Mouse (Mus musculus) kidney, postnatal 10 days (tissue): Measurements from ENCODE around the gene Atp10a.

Experiments
- DNase-seq: peaks from one replicate; pipeline ENCODE4 v3.0.0; 2021; ENCODE audit warnings: mixed read lengths

Atp10a gene

DNA sequence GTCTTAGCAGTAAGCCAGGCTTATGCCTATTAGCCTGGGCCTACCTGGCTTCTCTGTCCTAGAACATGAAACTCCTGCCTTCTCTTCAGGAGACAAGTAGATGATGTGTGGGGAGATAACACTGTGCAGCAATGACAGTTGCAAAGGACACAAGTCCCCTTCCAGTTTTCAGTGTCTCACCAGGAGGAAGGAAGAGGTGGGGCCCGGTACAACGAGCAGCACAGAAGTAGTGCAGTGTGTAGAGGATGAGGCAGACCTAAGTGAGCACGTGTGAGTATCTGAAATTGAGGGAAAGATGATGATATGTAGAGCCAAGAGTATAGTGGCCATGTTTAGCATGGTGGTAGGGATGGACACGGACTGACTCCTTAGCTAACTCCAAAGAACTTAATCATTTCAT, 86.0 kb downstream of the Atp10a start:
- no peak for DNase-seq

- DNase-seq, result no peak
These were observed 86.7 kb downstream of the Atp10a start for GRCm38 (mm10) chr7:58742648-58743047.

DNA sequence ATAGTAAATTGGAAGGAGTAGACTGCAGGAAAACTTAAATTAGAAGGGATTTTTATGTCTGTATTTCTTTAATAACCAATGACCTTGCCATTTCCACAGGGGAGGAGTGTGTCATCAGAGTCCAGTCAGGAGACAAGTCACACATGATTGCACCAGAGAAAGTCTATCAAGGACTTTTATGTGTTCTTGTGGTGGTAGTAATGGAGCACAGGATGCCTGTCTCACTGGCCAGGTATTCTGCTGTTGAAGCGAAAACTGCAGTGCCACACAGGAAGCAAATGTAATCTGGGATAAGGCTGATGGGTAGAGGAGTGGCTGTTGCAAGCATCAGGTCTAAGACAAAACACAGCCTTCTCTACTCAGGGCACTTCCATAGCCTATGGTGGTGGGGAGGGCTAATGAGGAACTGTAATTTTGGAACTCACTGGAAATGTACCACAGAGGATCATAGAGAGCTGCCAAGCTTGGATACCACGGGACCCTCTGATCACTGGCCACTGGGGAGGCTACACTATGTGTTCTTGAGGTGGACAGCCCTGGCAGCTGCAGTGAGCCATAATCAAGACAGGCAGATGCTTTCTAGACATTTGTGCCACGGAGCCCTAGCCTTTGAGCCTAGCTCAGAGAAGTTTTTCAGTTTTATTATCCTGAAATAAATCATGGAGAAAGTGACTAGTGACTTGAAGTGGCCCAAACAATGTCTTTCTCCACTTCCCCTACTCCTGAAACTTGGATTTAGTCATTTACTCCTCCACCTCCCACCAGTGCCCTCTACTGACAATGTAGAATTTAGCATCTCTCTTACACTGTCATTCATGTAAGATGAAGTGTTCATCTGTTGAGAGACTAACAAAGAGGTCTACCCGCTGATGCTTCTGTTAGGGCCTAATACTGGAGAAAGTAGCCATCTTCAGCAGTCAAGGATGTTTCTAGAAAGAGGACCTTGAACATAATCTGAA, 87.7 kb downstream of the Atp10a start:
- DNase-seq, result no peak

DNA sequence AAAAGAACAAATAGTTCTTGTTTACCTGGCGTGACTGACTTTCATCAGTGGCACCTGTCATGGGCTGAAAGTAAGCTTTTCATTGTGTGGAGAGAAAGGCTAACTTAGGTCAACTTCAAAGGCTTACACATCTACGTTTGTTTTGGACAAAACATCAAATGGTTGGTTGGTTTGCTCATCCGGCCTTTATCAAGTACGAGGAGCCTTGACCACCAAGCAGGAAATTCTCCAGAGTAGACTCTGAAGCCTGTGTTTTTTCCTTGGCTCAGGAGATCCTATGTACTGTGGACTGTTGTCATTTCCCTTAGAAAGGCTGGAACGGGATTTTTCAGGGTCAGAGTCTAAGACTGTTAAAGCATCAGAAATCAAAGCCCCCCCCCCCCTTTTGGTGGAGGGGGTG, 90.9 kb downstream of the Atp10a start:
- DNase-seq, result no peak

DNA sequence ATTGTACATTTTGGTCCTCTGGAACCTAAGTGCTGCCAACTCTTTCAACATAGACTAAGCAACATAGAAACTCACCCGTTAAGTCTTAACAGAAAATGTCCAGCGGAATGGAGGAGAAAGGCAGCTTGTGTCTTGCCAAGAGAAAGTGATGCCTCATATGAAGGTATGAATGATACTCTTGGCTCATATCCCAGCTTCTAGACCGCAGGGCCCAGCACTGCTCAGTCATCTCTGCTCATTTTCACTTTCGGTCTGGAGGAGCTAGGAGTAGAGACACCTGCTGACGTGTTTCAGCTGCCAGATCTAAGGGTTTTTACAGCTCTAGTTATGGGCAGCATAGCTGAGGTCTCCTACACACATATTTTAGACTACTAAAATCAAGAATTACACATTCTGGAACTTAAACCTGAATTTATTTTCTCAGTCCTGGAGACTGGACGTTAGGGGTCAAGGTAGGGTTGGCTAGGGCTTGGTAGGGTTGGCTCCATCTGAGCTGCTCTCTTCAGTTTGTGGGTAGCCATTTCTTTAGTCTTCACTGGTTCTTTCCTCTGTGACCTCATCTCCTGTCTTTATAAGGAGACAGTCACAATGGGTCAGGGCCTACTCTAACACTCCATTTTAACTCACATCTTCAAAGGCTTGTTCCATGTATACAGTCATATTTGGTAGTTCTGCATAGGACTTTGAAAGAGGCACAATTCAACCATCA, 94.1 kb downstream of the Atp10a start:
- no peak for DNase-seq

DNA sequence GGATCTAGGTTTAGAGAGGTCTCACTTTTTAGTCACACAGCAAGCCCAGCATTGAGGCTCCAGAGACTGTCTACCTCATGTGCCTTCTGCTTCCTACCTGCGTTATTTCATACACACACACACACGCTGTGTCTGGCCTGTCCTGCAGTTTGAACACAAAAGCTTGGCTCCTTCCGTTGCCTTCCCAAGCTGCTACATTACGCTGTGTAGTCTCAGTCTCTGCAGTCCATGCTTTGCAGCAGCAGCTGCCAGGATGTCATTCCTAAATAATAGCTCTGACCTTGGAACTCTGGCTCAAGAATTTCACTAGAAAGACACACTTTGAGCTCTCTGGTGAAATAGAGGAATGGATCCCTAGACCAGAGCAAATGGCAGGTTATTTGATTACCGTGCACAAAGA, 96.1 kb downstream of the Atp10a start:
- peak; percentile 27 for DNase-seq

DNA sequence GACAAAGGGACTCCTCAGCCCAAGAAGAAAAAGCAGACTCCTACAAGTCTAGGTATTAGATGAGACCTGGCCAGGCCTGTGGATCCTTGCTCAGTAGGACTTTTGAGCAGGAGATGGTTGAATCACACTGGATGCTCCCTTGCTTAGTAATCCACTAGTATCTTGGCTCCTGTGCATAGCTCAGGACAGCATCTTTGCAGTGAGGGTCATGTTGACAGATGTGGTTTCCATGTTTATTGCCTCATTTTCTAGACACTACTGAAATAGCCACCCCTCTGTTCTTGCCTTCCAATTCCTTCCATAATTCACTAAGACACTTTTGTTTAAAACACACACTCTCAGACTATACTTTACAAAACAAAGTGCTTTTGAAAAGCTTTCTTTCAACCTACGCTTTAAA, 98.1 kb downstream of the Atp10a start:
- no peak for DNase-seq

DNA sequence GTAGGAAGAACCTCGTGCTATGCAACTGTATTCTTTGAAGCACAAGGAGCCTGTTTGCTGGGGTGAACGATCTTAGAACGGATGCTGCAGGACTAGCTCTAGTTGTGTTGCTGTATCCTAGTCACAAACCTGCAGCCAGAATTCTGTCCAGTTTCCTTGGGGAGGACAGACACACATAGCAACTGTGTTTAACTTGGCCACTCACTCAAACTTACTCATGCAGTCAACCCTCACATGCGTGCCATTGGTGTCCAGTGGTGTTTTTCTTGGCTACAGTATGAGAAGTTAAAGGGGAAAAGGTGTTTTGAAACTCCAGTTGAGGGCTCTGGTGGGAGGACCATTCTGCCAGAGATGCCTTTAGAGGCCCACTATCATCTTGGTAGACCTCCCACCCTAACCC, 98.6 kb downstream of the Atp10a start:
- DNase-seq, result no peak

- DNase-seq, result no peak
These were observed 99.1 kb downstream of the Atp10a start for GRCm38 (mm10) chr7:58755083-58755482.

DNA sequence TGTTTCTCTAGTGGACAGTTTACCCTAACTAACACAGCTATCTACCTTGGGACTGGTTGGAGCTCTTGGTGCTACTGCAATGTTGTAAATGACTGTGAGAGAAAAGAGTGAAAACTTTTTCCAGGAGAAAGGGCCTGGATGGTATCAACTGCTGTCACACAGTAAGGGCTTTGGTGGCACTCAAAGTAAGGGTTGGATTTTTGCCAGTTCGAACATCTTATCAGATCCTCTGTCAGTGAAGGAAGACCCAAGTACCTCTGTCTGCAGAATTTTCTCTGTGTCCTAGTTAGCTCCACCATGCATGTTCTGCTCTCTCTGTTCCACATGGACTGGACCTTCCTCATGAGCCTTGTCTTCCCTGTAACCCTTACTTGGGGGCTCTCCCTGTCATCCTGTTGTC, 99.9 kb downstream of the Atp10a start:
- DNase-seq, result no peak

DNA sequence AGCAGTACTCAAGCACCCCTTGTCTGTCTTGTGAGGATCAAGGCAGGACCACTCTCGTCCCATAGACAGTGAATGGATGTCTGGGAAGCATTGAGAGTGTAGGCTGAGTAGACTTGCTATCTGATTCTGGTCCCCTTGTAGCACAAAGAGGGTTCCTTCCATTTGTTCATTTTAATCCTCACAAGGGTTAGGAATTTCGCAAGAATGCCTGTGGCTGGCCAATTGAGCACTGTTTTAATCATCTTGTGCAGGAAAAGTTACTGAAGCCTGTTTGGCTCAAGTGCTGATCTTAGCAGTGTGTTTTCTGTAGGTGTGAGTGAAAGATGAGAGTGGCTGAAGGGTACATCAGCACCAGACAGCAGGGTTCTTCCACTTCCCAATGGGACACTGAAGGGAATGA, 101.4 kb downstream of the Atp10a start:
- no peak for DNase-seq

- DNase-seq, result no peak
These were observed 102.4 kb downstream of the Atp10a start for GRCm38 (mm10) chr7:58758396-58758795.

DNA sequence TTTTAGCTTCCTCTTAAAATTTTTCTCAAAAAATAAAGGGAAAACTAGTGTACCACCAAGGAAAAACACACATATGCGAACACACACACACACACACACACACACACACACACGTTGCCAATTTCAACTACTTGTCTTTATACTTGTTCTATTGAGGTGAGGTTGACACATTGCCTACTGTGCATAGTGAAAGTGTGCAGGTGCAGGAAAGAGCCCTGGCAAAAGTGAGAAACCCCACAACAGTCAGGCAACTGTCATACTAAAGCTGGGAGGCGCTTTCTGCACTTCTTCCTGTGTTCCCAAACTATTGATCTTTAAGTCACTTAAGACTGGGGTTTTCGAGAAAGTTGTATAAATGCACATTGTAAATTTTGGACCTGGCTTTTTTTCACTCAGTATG, 103.3 kb downstream of the Atp10a start:
- no peak for DNase-seq

GRCm38 (mm10) chr7:58767257-58767656, 111.3 kb downstream of the Atp10a start:
- DNase-seq, result peak; percentile 25

- no peak for DNase-seq
These were observed 112.3 kb downstream of the Atp10a start for GRCm38 (mm10) chr7:58768253-58768652.

DNA sequence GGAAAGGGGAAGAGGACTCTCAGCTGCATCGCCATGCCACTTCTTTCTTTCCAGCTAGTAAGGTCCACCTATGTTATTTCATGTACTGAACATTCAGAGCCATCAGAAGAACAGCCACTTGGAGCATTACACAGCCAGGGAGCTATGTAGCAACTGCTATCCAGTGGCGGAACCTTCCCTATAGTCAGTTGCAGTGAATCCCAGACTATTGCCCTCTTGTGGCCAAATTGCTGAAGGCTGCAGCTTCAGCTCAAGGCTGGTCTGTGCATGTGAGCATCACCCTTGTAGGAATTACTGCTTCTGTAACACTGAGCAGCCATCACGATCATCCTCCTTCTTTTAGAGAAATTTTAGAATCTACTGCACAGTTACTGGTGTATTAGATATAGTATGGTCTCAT, 114.3 kb downstream of the Atp10a start:
- peak; percentile 34 for DNase-seq

DNA sequence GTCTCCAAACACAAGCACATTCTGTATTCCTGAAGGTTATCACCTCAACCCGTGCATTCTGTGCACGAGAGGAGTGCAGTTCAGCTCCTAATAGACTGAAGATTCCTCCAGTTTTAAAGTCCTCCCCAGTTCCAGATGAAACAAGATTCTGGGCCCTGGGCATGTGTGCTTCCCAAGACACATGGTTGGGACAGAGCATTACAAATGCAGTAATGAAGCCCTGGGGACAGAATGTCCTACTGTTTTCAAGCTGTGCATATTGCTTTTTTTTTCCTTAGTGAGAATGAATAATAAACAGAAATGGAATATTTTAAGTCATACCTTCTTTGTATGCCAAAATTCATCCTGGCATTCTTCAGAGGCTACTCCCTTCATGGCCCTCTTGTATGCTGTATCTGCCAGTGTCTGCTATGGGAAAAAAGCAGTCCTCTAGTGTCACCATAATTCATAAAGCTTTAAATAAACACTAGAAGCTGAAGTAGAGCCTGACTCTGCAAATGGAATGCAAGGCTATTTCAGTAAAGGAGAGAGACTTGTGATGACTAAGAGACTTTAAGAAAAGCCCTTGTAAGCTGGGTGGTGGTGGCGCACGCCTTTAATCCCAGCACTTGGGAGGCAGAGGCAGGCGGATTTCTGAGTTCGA, 116.2 kb downstream of the Atp10a start:
- no peak for DNase-seq

- no peak for DNase-seq
These were observed 123.2 kb downstream of the Atp10a start for GRCm38 (mm10) chr7:58779146-58779545.

GRCm38 (mm10) chr7:58786986-58787385, 131.0 kb downstream of the Atp10a start:
- no peak for DNase-seq

GRCm38 (mm10) chr7:58787585-58787984, 131.6 kb downstream of the Atp10a start:
- no peak for DNase-seq

DNA sequence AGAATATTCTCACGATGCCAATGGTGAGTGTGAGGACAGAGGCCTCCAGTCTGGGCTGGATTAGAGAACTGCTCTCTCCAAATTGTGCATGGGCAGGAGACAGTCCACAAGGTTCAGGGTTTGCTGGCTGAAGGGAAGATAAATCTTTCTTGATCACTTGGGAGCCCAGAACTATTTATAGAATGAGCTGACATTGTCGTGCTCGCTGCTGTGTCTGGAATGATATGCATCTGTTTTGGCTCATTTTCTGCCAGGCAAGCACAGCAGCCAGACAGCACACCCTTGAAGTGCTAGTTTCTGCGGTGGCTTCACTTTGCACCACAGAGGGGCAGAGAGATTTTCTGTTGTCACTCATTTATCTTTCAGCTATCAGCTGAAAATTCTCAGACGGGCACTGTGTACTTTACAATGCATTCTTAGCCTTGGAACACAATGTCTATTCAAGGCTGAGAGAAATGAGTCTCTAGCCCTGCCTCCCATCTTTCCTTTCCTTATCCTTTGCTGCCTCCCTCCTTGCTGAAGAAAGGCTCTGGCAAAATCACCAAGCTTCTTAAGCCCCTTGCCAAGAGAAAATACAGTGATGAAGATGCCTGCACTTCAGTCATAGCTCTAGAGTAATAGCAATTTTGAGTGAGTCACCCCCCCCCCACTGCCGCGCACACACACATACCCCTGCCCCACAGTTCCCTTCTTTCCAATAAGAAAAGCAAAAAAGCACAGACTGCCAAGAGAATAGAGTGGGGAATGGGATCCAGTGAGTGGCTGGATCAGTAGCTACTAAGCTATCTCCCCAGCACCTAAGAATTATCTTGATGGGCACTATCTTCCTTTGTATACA, 132.7 kb downstream of the Atp10a start:
- DNase-seq, result peak; percentile 13

DNA sequence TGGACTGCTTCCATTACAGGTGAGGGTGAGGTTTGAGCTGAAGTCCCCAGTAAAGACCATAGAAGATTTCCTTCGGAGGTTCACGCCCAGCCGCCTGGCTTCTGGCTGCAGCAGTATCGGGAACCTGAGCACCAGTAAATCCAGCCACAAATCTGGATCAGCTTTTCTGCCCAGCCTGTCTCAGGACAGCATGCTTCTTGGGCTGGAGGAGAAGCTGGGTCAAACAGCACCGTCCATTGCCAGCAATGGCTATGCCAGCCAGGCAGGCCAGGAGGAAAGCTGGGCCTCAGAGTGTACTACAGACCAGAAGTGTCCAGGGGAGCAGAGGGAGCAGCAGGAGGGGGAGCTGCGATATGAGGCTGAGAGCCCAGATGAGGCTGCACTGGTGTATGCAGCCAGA, 141.3 kb downstream of the Atp10a start:
- no peak for DNase-seq

- no peak for DNase-seq
These were observed 144.9 kb downstream of the Atp10a start for GRCm38 (mm10) chr7:58800916-58801315.
